Mouse (Mus musculus) ES-E14 (cell line): Measurements from ENCODE around the gene Cdc42ep1. TPM values are rescaled to one million over a fixed set of nuclear protein-coding genes. Genes with fewer than 3 reads are reported as not detected.

ENCODE experiments used
- DNase-seq: peaks from one replicate; pipeline ENCODE4 v3.0.0-alpha.2; 2013; ENCODE audit warnings: low read depth, low spot score
- H3K27ac ChIP-seq: 2 replicates; pipeline ENCODE4 v1.5.1; 2012; ENCODE audit warnings: low read depth, mild to moderate bottlenecking, low read length, moderate library complexity, mixed read lengths; ENCODE audit not compliant: poor library complexity, insufficient read depth, severe bottlenecking
- H3K36me3 ChIP-seq: 2 replicates; pipeline ENCODE4 v1.6.1; 2012; ENCODE audit warnings: mild to moderate bottlenecking, low read length, moderate library complexity, mixed read lengths; ENCODE audit not compliant: control insufficient read depth, poor library complexity, insufficient read depth, severe bottlenecking
- H3K4me1 ChIP-seq, 2 experiments: fragments of 150-350 bp in 1 of 2; sonication (generic) in 1 of 2; 2 replicates each; pipeline ENCODE4 v1.6.1; 2012; ENCODE audit warnings: low read length in 2 of 2, mild to moderate bottlenecking in 1 of 2, mixed read lengths in 1 of 2; ENCODE audit not compliant: control insufficient read depth in 2 of 2, insufficient read depth in 2 of 2, poor library complexity in 1 of 2
- H3K4me3 ChIP-seq, 2 experiments: fragments of 150-350 bp in 1 of 2; sonication (generic) in 1 of 2; 2 replicates each; pipeline ENCODE4 v1.5.1; 2012; ENCODE audit warnings: low read length in 2 of 2, low read depth in 1 of 2, mild to moderate bottlenecking in 1 of 2, mixed read lengths in 1 of 2; ENCODE audit not compliant: insufficient read depth in 1 of 2, poor library complexity in 1 of 2, severe bottlenecking in 1 of 2
- H3K9ac ChIP-seq: 2 replicates; pipeline ENCODE4 v1.6.1; 2012; ENCODE audit warnings: low read depth, mild to moderate bottlenecking, low read length, mixed read lengths; ENCODE audit not compliant: poor library complexity, insufficient read depth, severe bottlenecking
- H3K9me3 ChIP-seq: fragments of 150-350 bp; sonication (generic); 2 replicates; pipeline ENCODE4 v1.6.1; 2012; ENCODE audit warnings: low read depth, mild to moderate bottlenecking, low read length; ENCODE audit not compliant: control insufficient read depth, insufficient read depth
- CHD2 ChIP-seq: IDR thresholded peaks from 2 replicates; pipeline ENCODE4 v1.6.1; 2014; ENCODE audit warnings: mild to moderate bottlenecking, low read depth, low read length, inconsistent platforms
- HCFC1 ChIP-seq: IDR thresholded peaks from 2 replicates; pipeline ENCODE4 v1.6.1; 2012; ENCODE audit warnings: low read length, inconsistent platforms, borderline replicate concordance; ENCODE audit not compliant: insufficient read depth
- MAFK ChIP-seq: IDR thresholded peaks from 2 replicates; pipeline ENCODE4 v1.6.1; 2014; ENCODE audit warnings: mild to moderate bottlenecking, low read depth, low read length, inconsistent platforms; ENCODE audit not compliant: insufficient read depth
- ZC3H11A ChIP-seq: IDR thresholded peaks from 2 replicates; pipeline ENCODE4 v1.6.1; 2012; ENCODE audit warnings: low read depth, mild to moderate bottlenecking, inconsistent platforms, low read length, borderline replicate concordance
- ZNF384 ChIP-seq: IDR thresholded peaks from 2 replicates; pipeline ENCODE4 v1.6.1; 2012; ENCODE audit warnings: low read depth, low read length, inconsistent platforms
- in situ Hi-C, 2 experiments: fragments of 600-800 bp; cut with MboI; formaldehyde crosslinking; loops; one replicate each; pipeline ENCODE4 v1.15.1; 2025; ENCODE audit warnings: low sequenced_read_pairs in 2 of 2, inconsistent platforms in 1 of 2; ENCODE audit not compliant: unreplicated experiment in 2 of 2
- total RNA-seq: library from RNA; depleted of rRNA; stranded (reverse); fragments of 300-350 nt; gene quantifications from 2 replicates; pipeline ENCODE4 v1.2.3, GENCODE M21; 2012

Gene Cdc42ep1
- total RNA-seq, 1 experiment = 8.3 TPM

DNA sequence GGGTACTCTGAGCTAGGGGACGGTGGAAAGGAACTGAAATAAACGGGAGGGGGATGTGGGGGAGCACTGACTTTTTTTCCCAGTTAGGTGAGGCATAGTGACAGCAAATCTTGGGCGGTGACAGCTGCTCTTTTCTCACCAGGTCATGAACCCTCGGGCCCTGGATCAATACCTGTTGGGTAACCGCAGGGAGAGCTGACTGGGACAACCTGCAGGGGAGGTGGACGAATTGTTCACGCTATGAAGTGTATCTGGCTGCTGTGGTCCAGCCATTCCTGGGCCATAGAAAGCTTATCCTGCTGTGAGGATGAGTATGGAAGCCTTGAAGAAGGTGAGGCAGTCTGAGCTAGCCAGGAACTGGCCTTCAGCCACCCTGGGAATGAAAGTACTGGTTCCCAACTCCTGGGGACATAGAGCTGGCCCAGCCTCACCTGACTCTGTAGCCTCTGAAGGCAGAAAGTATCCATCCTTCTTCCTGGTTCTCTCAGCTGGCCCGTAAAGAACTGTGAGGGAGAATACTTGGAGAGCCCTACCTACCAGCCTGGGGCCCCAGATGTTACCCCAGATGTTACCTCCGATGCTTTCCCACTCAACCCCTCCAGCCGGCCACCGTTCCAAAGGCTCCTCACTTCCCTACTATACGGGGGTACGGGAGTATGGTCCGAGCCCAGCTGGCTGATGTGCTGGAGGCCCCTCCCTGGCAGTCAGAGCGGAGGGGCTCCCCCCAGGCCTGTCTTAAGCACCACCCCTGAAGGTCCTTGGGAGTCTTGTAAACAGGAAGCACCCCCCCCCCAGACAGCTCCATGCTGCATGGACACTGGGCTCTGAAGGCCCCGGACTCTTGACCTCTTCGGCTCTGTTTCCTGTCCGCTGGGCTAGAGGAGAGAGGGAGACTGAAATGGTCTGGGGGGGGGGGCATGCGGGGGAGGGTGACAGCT, 10.4 kb upstream of the Cdc42ep1 start:
- no peak overlapping the region for H3K9ac ChIP-seq
- no peaks in the 10 kb centered on the region for H3K9me3 ChIP-seq
- no peak overlapping the region for H3K4me3 ChIP-seq
- H3K36me3 ChIP-seq = no peaks in the 10 kb centered on the region
- H3K27ac ChIP-seq = no peak overlapping the region
- DNase-seq = no peak
- TF ChIP-seq MAFK (no peak), ZC3H11A (no peak), CHD2 (no peak), HCFC1 (no peak), ZNF384 (no peak)
- in situ Hi-C loops = no loop called here
- peaks cover 0 to 27% of the 10 kb centered on the region in 2 experiments; a peak in 2 of 4 replicates for H3K4me1 ChIP-seq

DNA sequence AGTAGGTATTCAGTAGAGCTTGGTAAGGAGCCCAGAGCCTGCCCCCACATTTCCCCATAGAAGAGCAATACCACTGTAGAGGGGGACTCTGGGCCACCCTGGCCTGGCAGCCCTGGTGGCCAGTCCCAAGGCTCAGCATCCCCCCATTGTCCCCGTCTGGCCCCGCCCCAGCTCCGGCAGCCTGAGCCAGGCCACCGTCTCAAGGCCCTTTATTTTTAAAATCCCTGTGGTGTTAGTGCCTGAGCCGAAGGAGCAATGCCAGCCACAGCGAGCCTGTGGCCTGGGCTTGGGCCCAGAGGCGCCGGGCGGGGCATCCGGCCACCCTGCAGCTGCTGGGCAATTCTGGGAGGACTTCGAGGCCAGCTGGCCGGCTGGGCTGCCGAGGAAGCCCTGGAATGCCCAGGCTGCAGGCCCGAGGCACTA, 9.7 kb upstream of the Cdc42ep1 start:
- Histone ChIP-seq H3K4me3 (no peak overlapping the region), H3K36me3 (no peaks in the 10 kb centered on the region), H3K27ac (no peak overlapping the region), H3K9ac (no peak overlapping the region), H3K9me3 (no peaks in the 10 kb centered on the region), H3K4me1 (peaks cover 0 to 27% of the 10 kb centered on the region in 2 experiments; a peak in 2 of 4 replicates)
- DNase-seq = no peak
- TF ChIP-seq ZC3H11A (no peak), CHD2 (no peak), MAFK (no peak), HCFC1 (no peak), ZNF384 (no peak)
- in situ Hi-C loops = no loop called here

DNA sequence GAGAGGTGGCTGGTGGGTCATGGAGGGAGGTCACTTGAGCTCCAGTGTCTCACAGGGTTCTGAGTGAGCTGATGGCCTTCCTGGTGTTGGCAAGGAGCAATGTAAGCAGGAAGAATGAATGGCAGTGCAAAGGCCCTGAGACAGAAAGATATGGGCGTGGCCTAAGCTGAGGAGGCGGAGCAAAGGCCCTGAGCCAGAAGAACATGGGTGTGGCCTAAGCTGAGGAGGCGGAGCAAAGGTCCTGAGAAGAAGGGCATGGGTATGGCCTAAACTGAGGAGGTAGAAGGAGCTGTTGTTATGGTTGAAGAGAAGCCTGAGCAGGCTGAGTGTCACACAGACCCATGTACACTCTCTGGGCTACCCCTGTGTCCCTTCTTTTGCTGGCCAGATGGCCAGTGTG, 8.8 kb upstream of the Cdc42ep1 start:
- H3K4me1 ChIP-seq = peaks cover 0 to 23% of the 10 kb centered on the region in 2 experiments; a peak in 2 of 4 replicates
- in situ Hi-C loops = no loop called here
- DNase-seq = no peak

DNA sequence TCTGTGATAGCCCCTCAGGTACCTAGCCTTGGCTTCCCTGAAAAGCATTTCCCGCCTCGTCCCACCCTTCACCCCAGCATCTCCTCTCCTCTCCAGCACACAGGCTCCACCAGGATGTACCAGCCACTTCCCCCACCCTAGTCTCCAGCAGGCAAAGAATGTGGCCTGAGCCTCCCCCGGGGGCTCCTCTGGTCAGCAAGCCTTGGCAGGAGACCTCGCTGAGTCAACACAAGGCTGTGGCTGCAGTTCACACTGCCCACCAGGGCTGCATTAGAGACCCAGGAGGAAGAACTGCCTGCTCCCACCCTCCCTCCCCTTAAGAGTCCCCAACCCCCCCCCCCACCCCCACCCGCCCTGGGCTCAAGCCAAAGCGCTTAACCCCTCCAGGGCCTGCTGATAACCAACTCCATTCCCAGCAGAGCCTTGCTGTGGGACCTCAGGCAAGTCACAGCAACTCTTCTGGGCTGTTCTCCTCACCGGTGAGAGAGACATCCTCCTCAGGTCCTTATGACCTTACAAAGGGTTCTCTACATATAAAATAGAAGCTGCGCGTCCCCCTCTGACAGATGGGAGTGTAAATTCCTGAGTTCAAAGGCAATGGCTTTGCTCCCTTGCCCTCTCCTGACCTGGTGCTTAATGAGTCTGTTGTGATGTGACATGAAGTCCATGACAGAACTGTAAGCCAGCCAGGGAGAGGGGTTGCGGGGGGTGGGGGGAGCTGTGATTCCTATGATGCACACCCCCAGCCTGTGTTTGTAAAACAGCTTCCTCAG, 8.0 kb upstream of the Cdc42ep1 start:
- Histone ChIP-seq H3K9ac (no peak overlapping the region), H3K36me3 (no peaks in the 10 kb centered on the region), H3K9me3 (no peaks in the 10 kb centered on the region), H3K4me1 (peaks cover 0 to 22% of the 10 kb centered on the region in 2 experiments; a peak in 2 of 4 replicates), H3K27ac (no peak overlapping the region), H3K4me3 (no peak overlapping the region)
- in situ Hi-C loops = no loop called here
- no peak for DNase-seq
- TF ChIP-seq HCFC1 (no peak), CHD2 (no peak), MAFK (no peak)

More for the DNA sequence above, 8.8 kb upstream of the Cdc42ep1 start:
- H3K36me3 ChIP-seq = no peaks in the 10 kb centered on the region
- H3K27ac ChIP-seq = no peak overlapping the region
- no peaks in the 10 kb centered on the region for H3K9me3 ChIP-seq
- no peak for TF ChIP-seq ZC3H11A
- TF ChIP-seq MAFK = no peak
- TF ChIP-seq ZNF384 = no peak
- TF ChIP-seq CHD2 = no peak
- no peak for TF ChIP-seq HCFC1
- H3K4me3 ChIP-seq = no peak overlapping the region
- H3K9ac ChIP-seq = no peak overlapping the region
